Mouse (Mus musculus): ENCODE results near the gene Mrps7.
A peak's percentile ranks its signal among the peaks of the same experiment; 100 is the strongest.

Gene Mrps7

GRCm38 (mm10) chr11:115609576-115609975 is 5.9 kb downstream of the Mrps7 start:
- DNase-seq: no peak

GRCm38 (mm10) chr11:115611173-115611572 is 7.4 kb downstream of the Mrps7 start:
- no peak for DNase-seq

- peak; percentile 91 for DNase-seq
These were observed 8.3 kb downstream of the Mrps7 start for GRCm38 (mm10) chr11:115612059-115612409.

- peak; percentile 96 for DNase-seq
These were observed 8.8 kb downstream of the Mrps7 start, which contains the start of gene Mif4gd for GRCm38 (mm10) chr11:115612410-115613137. TSS of gene Mif4gd (minus strand) at chr11:115612969.

GRCm38 (mm10) chr11:115613138-115613945 is 9.6 kb downstream of the Mrps7 start:
- peak; percentile 62 for DNase-seq

- no peak for DNase-seq
These were observed 10.8 kb downstream of the Mrps7 start for GRCm38 (mm10) chr11:115614346-115615107.

GRCm38 (mm10) chr11:115615108-115615825 is 11.5 kb downstream of the Mrps7 start:
- no peak for DNase-seq

GRCm38 (mm10) chr11:115615875-115616274 is 12.2 kb downstream of the Mrps7 start:
- no peak for DNase-seq

- DNase-seq: no peak
These were observed 12.6 kb downstream of the Mrps7 start for GRCm38 (mm10) chr11:115616371-115616770.

GRCm38 (mm10) chr11:115616893-115617292 is 13.2 kb downstream of the Mrps7 start:
- DNase-seq: no peak

- DNase-seq: no peak
These were observed 14.3 kb downstream of the Mrps7 start for GRCm38 (mm10) chr11:115618001-115618400.

GRCm38 (mm10) chr11:115618732-115619516 is 15.2 kb downstream of the Mrps7 start:
- no peak for DNase-seq

- no peak for DNase-seq
These were observed 16.2 kb downstream of the Mrps7 start for GRCm38 (mm10) chr11:115619949-115620348.

GRCm38 (mm10) chr11:115623487-115624070 is 19.9 kb downstream of the Mrps7 start:
- DNase-seq: no peak

- no peak for DNase-seq
These were observed 22.2 kb downstream of the Mrps7 start for GRCm38 (mm10) chr11:115625877-115626276.

- DNase-seq: no peak
These were observed 23.3 kb downstream of the Mrps7 start for GRCm38 (mm10) chr11:115626824-115627616.

- DNase-seq: peak; percentile 100
These were observed 24.2 kb downstream of the Mrps7 start, which contains the start of gene Slc25a19 for GRCm38 (mm10) chr11:115627705-115628464. TSS of gene Slc25a19 (minus strand) at chr11:115628295.

- no peak for DNase-seq
These were observed 24.9 kb downstream of the Mrps7 start for GRCm38 (mm10) chr11:115628465-115629101.
